Mouse (Mus musculus) cerebellum, adult (tissue): ENCODE results near the gene Hadhb.
A peak's percentile ranks its signal among the peaks of the same experiment; 100 is the strongest.

Experiments used
- ATAC-seq: cut with Nextera tagmentation; 2 replicates; pipeline ENCODE4 v1.9.2; 2017; ENCODE audit warnings: mild to moderate bottlenecking, moderate library complexity, mixed read lengths; ENCODE audit not compliant: insufficient number of reproducible peaks, low FRiP score, low TSS enrichment

The Hadhb gene

GRCm38 (mm10) chr5:30127921-30128597, 27.0 kb upstream of the Hadhb start:
- no peak for ATAC-seq

GRCm38 (mm10) chr5:30128680-30129079, 26.4 kb upstream of the Hadhb start:
- ATAC-seq = no peak

GRCm38 (mm10) chr5:30131246-30131645, 23.8 kb upstream of the Hadhb start:
- ATAC-seq = no peak

DNA sequence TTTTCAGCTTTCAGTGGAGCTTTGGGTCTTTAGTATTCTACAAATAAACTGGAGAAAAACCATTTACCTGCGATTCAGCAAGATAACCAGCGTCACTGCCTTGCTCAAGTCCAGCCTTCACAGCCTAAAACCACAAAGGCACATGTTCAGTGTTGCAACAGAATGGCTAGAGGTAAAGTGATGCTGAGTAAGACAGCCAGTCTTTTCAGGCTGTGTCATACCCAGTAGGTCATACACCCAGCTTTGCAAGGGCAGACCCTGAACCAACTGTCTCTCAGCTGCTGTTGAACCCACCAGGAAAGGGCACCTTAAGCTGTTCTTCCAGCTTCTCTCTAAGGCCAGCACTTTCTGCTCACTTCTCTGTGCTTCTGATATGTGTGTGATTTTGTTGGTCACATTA, 22.9 kb upstream of the Hadhb start:
- no peak for ATAC-seq

DNA sequence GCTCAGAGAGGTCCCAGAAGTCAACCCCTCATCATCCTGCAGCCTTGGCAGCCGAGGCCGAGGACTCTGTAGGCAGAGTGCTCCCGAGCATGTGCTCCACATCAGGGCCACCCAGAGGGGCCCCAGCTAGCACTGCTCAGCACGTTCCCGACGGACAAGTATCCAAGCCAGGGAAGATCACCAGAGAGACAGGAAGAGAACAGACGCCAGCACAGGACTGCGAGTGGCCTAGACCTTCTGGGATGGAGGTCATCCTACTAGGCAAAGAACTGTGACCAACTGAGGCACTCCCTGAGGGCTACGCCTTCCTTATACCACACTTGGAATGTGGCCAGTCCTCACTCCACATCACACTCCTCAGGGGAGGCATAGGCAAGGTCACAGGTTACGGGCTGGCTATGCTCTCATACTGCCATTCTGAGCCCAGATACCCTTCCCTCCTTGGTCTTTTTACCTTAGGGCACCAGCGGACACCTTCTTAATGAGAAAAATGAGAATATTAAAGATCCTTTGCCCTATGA, 19.3 kb upstream of the Hadhb start:
- no peak for ATAC-seq

DNA sequence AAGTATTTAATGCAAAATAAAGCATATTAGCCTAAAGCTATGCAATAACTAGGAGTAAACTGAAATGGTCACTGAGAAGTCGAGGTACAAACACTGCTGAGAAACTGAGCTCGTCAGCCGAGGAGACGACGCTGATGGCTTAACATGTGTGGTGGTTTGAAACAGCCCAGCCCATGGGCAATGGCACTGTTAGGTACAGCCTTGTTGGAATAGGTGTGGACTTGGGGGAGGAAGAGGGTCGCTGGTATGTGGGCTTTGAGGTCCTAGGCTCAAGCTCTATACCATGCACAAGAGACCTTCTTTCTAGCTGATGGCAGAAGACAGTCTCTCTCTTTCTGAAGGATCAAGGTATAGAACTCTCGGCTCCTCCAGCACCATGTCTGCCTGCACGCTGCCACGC, 17.8 kb upstream of the Hadhb start:
- no peak for ATAC-seq

DNA sequence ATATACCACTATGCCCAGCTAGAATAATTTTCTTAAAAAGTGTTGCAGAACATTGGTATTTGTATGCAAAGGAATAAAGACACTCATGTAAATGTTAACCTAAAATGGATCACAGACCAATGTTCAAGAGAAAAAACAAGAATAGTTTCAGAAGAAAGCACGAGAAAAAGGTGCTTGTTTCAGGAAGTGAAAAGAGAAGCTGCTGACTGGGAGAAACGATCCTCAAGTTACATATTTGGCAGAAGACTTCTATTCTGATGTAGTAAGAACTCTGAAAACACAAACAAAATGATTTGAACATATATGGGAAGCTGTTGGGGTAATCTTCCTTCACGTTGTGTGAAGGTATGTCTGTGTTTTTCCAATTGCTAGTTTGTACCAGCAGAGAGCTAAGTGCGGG, 16.9 kb upstream of the Hadhb start:
- no peak for ATAC-seq

GRCm38 (mm10) chr5:30146526-30146925, 8.5 kb upstream of the Hadhb start:
- ATAC-seq = no peak

GRCm38 (mm10) chr5:30148133-30148920, 6.7 kb upstream of the Hadhb start:
- ATAC-seq = no peak

GRCm38 (mm10) chr5:30152007-30152406, 3.0 kb upstream of the Hadhb start:
- no peak for ATAC-seq

DNA sequence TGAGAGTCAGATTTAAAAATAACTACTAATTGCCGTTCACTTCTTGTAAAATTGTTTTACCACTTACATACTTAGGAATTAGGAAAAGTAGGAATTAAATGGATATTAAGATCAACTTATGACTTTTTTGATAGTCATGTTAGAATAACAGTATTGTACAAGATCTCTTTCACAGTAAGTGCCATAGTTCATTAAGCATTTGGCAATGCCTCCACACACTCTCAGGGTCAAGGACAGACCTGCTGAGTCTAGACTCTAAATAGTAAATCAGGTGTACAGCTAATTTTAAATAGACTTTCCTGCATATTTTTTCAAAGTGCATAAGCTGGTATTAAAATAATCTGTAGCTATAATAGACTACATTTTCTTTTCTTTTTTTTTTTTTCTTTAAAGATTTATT, 2.6 kb upstream of the Hadhb start:
- no peak for ATAC-seq

DNA sequence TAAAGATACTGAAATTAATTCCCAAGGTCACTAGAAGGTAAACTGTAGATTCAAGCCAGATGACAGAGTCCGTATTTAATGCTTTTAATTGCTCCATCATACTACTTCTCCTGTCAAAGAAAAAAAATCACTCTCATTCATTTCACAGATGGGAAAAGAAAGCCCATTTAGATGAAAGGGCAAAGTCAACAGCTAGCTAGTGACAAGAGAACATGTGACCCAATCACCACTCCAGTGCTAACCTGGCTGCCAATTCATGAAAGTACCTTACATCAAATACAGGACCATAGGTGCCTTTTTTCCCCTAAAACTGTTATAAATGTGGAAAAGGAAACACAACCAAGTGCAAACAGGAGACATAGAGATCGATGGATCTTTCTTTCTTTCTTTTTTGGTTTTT, 1.8 kb upstream of the Hadhb start:
- no peak for ATAC-seq

GRCm38 (mm10) chr5:30154013-30154412, 1.0 kb upstream of the Hadhb start:
- no peak for ATAC-seq

GRCm38 (mm10) chr5:30155395-30155792, 346 bp downstream of the Hadhb start:
- ATAC-seq = no peak; the same call in 1 of the 2 replicates

GRCm38 (mm10) chr5:30155821-30156629, 977 bp downstream of the Hadhb start:
- no peak for ATAC-seq

DNA sequence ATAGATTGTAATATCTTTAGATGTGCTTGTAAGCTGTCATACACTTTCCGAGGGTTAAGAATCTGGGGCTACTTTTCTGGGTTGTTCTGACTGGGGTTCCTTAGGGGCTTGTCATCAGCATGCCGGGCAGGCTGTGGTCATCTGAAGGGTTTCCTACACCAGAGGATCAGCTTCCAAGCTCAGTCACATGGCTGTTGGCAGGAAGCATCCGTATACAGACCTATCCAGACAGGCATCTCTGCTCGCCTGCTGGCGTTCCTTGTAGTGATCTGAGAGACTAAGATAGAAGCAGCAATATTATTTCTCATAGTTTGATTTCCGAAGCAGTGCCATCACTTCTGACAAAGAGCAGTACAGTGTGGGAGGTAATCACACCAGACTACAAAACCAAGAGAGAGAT, 4.6 kb downstream of the Hadhb start:
- ATAC-seq = 0 out of 2 replicates have a peak, but pooled peaks have one; percentile 33

- no peak for ATAC-seq
Measured at GRCm38 (mm10) chr5:30161836-30162235, 6.8 kb downstream of the Hadhb start.

- no peak for ATAC-seq
Measured at GRCm38 (mm10) chr5:30162339-30162738, 7.3 kb downstream of the Hadhb start.

- no peak for ATAC-seq
Measured at GRCm38 (mm10) chr5:30165234-30165946, 10.3 kb downstream of the Hadhb start.

- ATAC-seq = no peak
Measured at GRCm38 (mm10) chr5:30170303-30170940, 15.4 kb downstream of the Hadhb start.
